In the genomic region with DNA sequence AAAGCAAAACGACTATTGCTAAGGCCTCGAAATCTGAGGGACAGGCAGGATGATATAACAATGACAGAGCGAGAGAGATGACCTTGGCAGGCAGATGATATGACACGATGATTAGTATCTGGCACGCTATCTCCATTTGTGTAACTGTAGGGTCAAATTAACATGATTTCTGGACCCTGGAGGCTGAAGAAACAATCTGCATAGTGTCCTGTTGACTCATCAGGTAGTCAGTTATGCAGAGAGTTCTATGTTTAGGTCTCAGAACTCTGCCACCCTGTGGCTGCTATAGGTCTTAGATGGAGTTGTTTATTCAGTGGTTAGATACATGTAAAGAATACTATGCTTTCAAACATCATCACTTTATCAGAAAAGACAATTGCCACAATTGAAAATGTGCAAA, we compare ENCODE assay signal across 14 mouse cellular contexts. TPM values are rescaled to one million over a fixed set of nuclear protein-coding genes. Genes with fewer than 3 reads are reported as not detected.
DNase-seq lines count a peak whose midpoint lies in the region; ATAC-seq and TF ChIP-seq lines count a peak whose summit lies in the region.
"Had no signal": no experiment of that assay in that cellular context is flagged by ENCODE, and none has a peak within 500 bp of the region (broad histone marks: within the 10 kb centered on the region; RNA-seq: fewer than 3 reads in every experiment).

No protein-coding gene starts in this region.

- H3K4me2 ChIP-seq in kidney, postnatal 0 days (ENCODE audit: low read length): no peak overlapping the region
- H3K4me2 ChIP-seq in kidney, embryonic 15.5 days: no peak overlapping the region

- DNase-seq in adrenal gland, adult (ENCODE audit: inconsistent age in 2 of 2, low spot score in 1 of 2): peak; percentile 49 to 85
- no peak for DNase-seq in adrenal gland, adult 18-20 months (ENCODE audit: low spot score in 2 of 2)
- peak; percentile 24 for DNase-seq in kidney, postnatal 0 days (ENCODE audit: low spot score)
- DNase-seq in kidney, adult 18-20 months: no peak
- peak; percentile 41 for DNase-seq in CD4-positive, CD25-positive, alpha-beta regulatory T cell, adult 2 months (ENCODE audit: low read depth, low spot score)
- DNase-seq in adrenal gland, postnatal 14 days: peak; percentile 52
- DNase-seq in thymus, postnatal 25 days: no peak
- DNase-seq: cerebellum, adult 9-10 months; kidney, adult 2 months; layer of hippocampus, adult 9-11 months had no signal

- H3K4me3 ChIP-seq in kidney, postnatal 0 days (replicated peaks; ENCODE audit: low read depth, low read length): no peak overlapping the region
- H3K4me3 ChIP-seq in kidney, embryonic 15.5 days (replicated peaks): no peak overlapping the region
- H3K4me3 ChIP-seq: heart, embryonic 10.5 days; hindbrain, embryonic 10.5 days; limb, embryonic 10.5 days had no signal

- H3K36me3 ChIP-seq in kidney, postnatal 0 days (ENCODE audit: insufficient read depth, low read length): peaks cover 38% of the 10 kb centered on the region
- H3K36me3 ChIP-seq in kidney, embryonic 15.5 days: peaks cover 66% of the 10 kb centered on the region

- no peaks in the 10 kb centered on the region for H3K9me3 ChIP-seq in kidney, postnatal 0 days (replicated peaks; ENCODE audit: low read length)
- no peaks in the 10 kb centered on the region for H3K9me3 ChIP-seq in kidney, embryonic 15.5 days (replicated peaks)
- H3K9me3 ChIP-seq: heart, embryonic 10.5 days; limb, embryonic 10.5 days had no signal

- no peaks in the 10 kb centered on the region for H3K27me3 ChIP-seq in kidney, postnatal 0 days (ENCODE audit: insufficient read depth, low read length)
- no peaks in the 10 kb centered on the region for H3K27me3 ChIP-seq in kidney, embryonic 15.5 days

- WGBS in kidney, postnatal 0 days: 95% methylated on average over 5 of the region's 5 CpGs
- WGBS in kidney, embryonic 15.5 days: 96% methylated on average over 5 of the region's 5 CpGs

- TF ChIP-seq CTCF in kidney, postnatal 0 days (IDR thresholded peaks at IDR 0.05; ENCODE audit: low read depth): peak; percentile 46

- no peak overlapping the region for H3K27ac ChIP-seq in kidney, postnatal 0 days
- no peak overlapping the region for H3K27ac ChIP-seq in kidney, embryonic 15.5 days
- H3K27ac ChIP-seq: heart, embryonic 10.5 days; hindbrain, embryonic 10.5 days; limb, embryonic 10.5 days had no signal

- H3K4me1 ChIP-seq in kidney, postnatal 0 days (replicated peaks; ENCODE audit: insufficient read depth, low read length): no peaks in the 10 kb centered on the region
- no peaks in the 10 kb centered on the region for H3K4me1 ChIP-seq in kidney, embryonic 15.5 days
- H3K4me1 ChIP-seq: heart, embryonic 10.5 days; hindbrain, embryonic 10.5 days; limb, embryonic 10.5 days had no signal

- no peak for ATAC-seq in kidney, postnatal 0 days (replicated peaks; ENCODE audit: low FRiP score, low read depth)
- ATAC-seq in kidney, embryonic 15.5 days (replicated peaks; ENCODE audit: low FRiP score): no peak

- no peak overlapping the region for H3K9ac ChIP-seq in kidney, postnatal 0 days (ENCODE audit: low read depth, low read length)
- no peak overlapping the region for H3K9ac ChIP-seq in kidney, embryonic 15.5 days

RNA-seq across cellular contexts. Expression of a gene that starts 16.8 kb away (rescaled TPM):
- 10 to 100 TPM; 25.6 to 34.0 TPM for total RNA-seq in adrenal gland, adult 18-20 months (2021)
- polyA plus RNA-seq in kidney, postnatal 0 days (2015; fragmentation: Nextera tagmentation; extraction: Ambion mirVana): 22.9 and 24.2 TPM in 2 replicates
- total RNA-seq in adrenal gland, postnatal 14 days (2021): 28.4 and 29.1 TPM in 2 replicates
- polyA plus RNA-seq in kidney, embryonic 15.5 days (2015; fragmentation: Nextera tagmentation; extraction: Ambion mirVana): 19.9 and 21.3 TPM in 2 replicates

RNA-seq across cellular contexts. Expression of a gene that starts 16.9 kb away (rescaled TPM):
- total RNA-seq in adrenal gland, adult 18-20 months (2021): 10 to 100 TPM; 47.4 to 62.3 TPM
- polyA plus RNA-seq in kidney, postnatal 0 days (2015; fragmentation: Nextera tagmentation; extraction: Ambion mirVana): 40.2 and 40.4 TPM in 2 replicates
- 55.1 and 55.5 TPM in 2 replicates for total RNA-seq in adrenal gland, postnatal 14 days (2021)
- polyA plus RNA-seq in kidney, embryonic 15.5 days (2015; fragmentation: Nextera tagmentation; extraction: Ambion mirVana): 32.8 and 33.9 TPM in 2 replicates

RNA-seq across cellular contexts. Expression of a gene that starts 48.5 kb away (rescaled TPM):
- total RNA-seq in adrenal gland, adult 18-20 months (2021): 100 to 1,000 TPM in 1 of 2 experiments, 10 to 100 TPM in 1; 24.9 to 124 TPM
- 99.7 and 113 TPM in 2 replicates for polyA plus RNA-seq in kidney, postnatal 0 days (2015; fragmentation: Nextera tagmentation; extraction: Ambion mirVana)
- 46.9 and 47.7 TPM in 2 replicates for total RNA-seq in adrenal gland, postnatal 14 days (2021)
- polyA plus RNA-seq in kidney, embryonic 15.5 days (2015; fragmentation: Nextera tagmentation; extraction: Ambion mirVana): 102 and 118 TPM in 2 replicates

Comparison
In these comparisons a context has a peak if more than half of its experiments do, and no peak if none do; other contexts are left out.
1. DNase-seq: peak in adrenal gland, adult (2 of 2), kidney, postnatal 0 days (single experiment), CD4-positive, CD25-positive, alpha-beta regulatory T cell, adult 2 months (single experiment) and adrenal gland, postnatal 14 days (single experiment); none in adrenal gland, adult 18-20 months (0 of 2), kidney, adult 18-20 months (single experiment) and thymus, postnatal 25 days (single experiment).